Mouse (Mus musculus): ENCODE data around the gene Bcl6. TPM values are rescaled to one million over a fixed set of nuclear protein-coding genes. Genes with fewer than 3 reads are reported as not detected.

Gene Bcl6
- polyA plus RNA-seq, 1 experiment from 2014 or later = 0.11 TPM

- Histone ChIP-seq H3K9ac (ENCODE audit: low read length) (no peak overlapping the region), H3K4me3 (ENCODE audit: low read depth, low read length) (peak overlapping the region; percentile 29), H3K27ac (ENCODE audit: low read depth, low read length) (no peak overlapping the region), H3K4me1 (ENCODE audit: control insufficient read depth, insufficient read depth, low read length) (peaks cover 22% of the 10 kb centered on the region), H3K27me3 (ENCODE audit: control insufficient read depth, insufficient read depth, low read length) (peaks cover 44% of the 10 kb centered on the region), H3K36me3 (ENCODE audit: control insufficient read depth, insufficient read depth, low read length) (no peaks in the 10 kb centered on the region), H3K9me3 (ENCODE audit: control insufficient read depth, low read length) (no peaks in the 10 kb centered on the region), H3K4me2 (peak overlapping the region; percentile 49)
- DNase-seq (ENCODE audit: low spot score, missing footprints) = peak; percentile 93
- WGBS = 2% methylated on average over 11 of the region's 11 CpGs
- no peak for ATAC-seq (ENCODE audit: low FRiP score)
Measured at GRCm38 (mm10) chr16:23980201-23980870, 8.3 kb downstream of the Bcl6 start.

DNA sequence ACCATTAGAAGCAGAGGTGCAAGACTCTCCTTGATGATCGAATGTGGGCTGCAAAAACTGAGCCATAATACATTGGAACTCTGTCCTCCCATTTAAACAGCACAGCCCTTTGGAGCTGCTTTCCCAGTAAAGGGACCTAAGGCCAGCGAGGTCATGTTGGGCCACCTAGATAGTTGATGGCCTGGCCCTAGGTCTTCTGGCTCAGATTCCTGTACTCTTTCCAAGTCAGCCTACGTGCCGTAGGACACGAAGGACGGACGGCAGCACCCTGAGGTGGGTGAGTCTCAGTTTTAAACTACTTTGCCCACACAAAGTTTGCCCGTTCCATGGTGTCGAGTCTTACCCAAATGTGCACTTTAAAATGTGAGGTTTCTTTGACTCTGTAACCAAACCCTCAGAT is 9.2 kb downstream of the Bcl6 start:
- DNase-seq (ENCODE audit: low spot score, missing footprints) (no peak), ATAC-seq (ENCODE audit: low FRiP score) (no peak)
- no peaks in the 10 kb centered on the region for H3K9me3 ChIP-seq (ENCODE audit: control insufficient read depth, low read length)
- H3K4me1 ChIP-seq (ENCODE audit: control insufficient read depth, insufficient read depth, low read length) = peaks cover 15% of the 10 kb centered on the region
- 84% methylated on average over 9 of the region's 9 CpGs for WGBS
- H3K9ac ChIP-seq (ENCODE audit: low read length) = no peak overlapping the region
- H3K27ac ChIP-seq (ENCODE audit: low read depth, low read length) = no peak overlapping the region
- H3K27me3 ChIP-seq (ENCODE audit: control insufficient read depth, insufficient read depth, low read length) = peaks cover 36% of the 10 kb centered on the region
- H3K36me3 ChIP-seq (ENCODE audit: control insufficient read depth, insufficient read depth, low read length) = no peaks in the 10 kb centered on the region
- H3K4me3 ChIP-seq (ENCODE audit: low read depth, low read length) = no peak overlapping the region
- no peak overlapping the region for H3K4me2 ChIP-seq

- Histone ChIP-seq H3K4me3 (ENCODE audit: low read depth, low read length) (no peak overlapping the region), H3K27me3 (ENCODE audit: control insufficient read depth, insufficient read depth, low read length) (peaks cover 30% of the 10 kb centered on the region), H3K36me3 (ENCODE audit: control insufficient read depth, insufficient read depth, low read length) (no peaks in the 10 kb centered on the region), H3K4me1 (ENCODE audit: control insufficient read depth, insufficient read depth, low read length) (peaks cover 14% of the 10 kb centered on the region), H3K4me2 (no peak overlapping the region), H3K9ac (ENCODE audit: low read length) (no peak overlapping the region), H3K9me3 (ENCODE audit: control insufficient read depth, low read length) (no peaks in the 10 kb centered on the region), H3K27ac (ENCODE audit: low read depth, low read length) (no peak overlapping the region)
- DNase-seq (ENCODE audit: low spot score, missing footprints) (no peak), ATAC-seq (ENCODE audit: low FRiP score) (no peak)
- 80% methylated on average over 4 of the region's 4 CpGs for WGBS
Measured at GRCm38 (mm10) chr16:23978495-23978894, 10.2 kb downstream of the Bcl6 start.

- Histone ChIP-seq H3K27me3 (ENCODE audit: control insufficient read depth, insufficient read depth, low read length) (peaks cover 30% of the 10 kb centered on the region), H3K4me2 (no peak overlapping the region), H3K4me3 (ENCODE audit: low read depth, low read length) (no peak overlapping the region), H3K27ac (ENCODE audit: low read depth, low read length) (no peak overlapping the region), H3K4me1 (ENCODE audit: control insufficient read depth, insufficient read depth, low read length) (peaks cover 12% of the 10 kb centered on the region), H3K9ac (ENCODE audit: low read length) (no peak overlapping the region), H3K36me3 (ENCODE audit: control insufficient read depth, insufficient read depth, low read length) (no peaks in the 10 kb centered on the region), H3K9me3 (ENCODE audit: control insufficient read depth, low read length) (no peaks in the 10 kb centered on the region)
- no peak for ATAC-seq (ENCODE audit: low FRiP score)
- WGBS = 88% methylated on average over 3 of the region's 3 CpGs
- DNase-seq (ENCODE audit: low spot score, missing footprints) = no peak
Measured at GRCm38 (mm10) chr16:23977732-23978131, 10.9 kb downstream of the Bcl6 start.

GRCm38 (mm10) chr16:23976196-23976595 is 12.5 kb downstream of the Bcl6 start:
- H3K36me3 ChIP-seq (ENCODE audit: control insufficient read depth, insufficient read depth, low read length) = no peaks in the 10 kb centered on the region
- peaks cover 7% of the 10 kb centered on the region for H3K4me1 ChIP-seq (ENCODE audit: control insufficient read depth, insufficient read depth, low read length)
- H3K4me2 ChIP-seq = no peak overlapping the region
- no peak overlapping the region for H3K9ac ChIP-seq (ENCODE audit: low read length)
- H3K27me3 ChIP-seq (ENCODE audit: control insufficient read depth, insufficient read depth, low read length) = peaks cover 20% of the 10 kb centered on the region
- H3K9me3 ChIP-seq (ENCODE audit: control insufficient read depth, low read length) = no peaks in the 10 kb centered on the region
- H3K27ac ChIP-seq (ENCODE audit: low read depth, low read length) = no peak overlapping the region
- ATAC-seq (ENCODE audit: low FRiP score) = no peak
- no peak overlapping the region for H3K4me3 ChIP-seq (ENCODE audit: low read depth, low read length)
- WGBS = 97% methylated on average over 2 of the region's 2 CpGs
- DNase-seq (ENCODE audit: low spot score, missing footprints) = no peak

GRCm38 (mm10) chr16:23973635-23974367 is 14.9 kb downstream of the Bcl6 start:
- H3K9ac ChIP-seq (ENCODE audit: low read length) = no peak overlapping the region
- H3K4me1 ChIP-seq (ENCODE audit: control insufficient read depth, insufficient read depth, low read length) = no peaks in the 10 kb centered on the region
- DNase-seq (ENCODE audit: low spot score, missing footprints) (peak; percentile 51), ATAC-seq (ENCODE audit: low FRiP score) (no peak)
- H3K27me3 ChIP-seq (ENCODE audit: control insufficient read depth, insufficient read depth, low read length) = no peaks in the 10 kb centered on the region; the same call in 1 of the 2 replicates
- H3K27ac ChIP-seq (ENCODE audit: low read depth, low read length) = no peak overlapping the region
- H3K36me3 ChIP-seq (ENCODE audit: control insufficient read depth, insufficient read depth, low read length) = no peaks in the 10 kb centered on the region
- no peak overlapping the region for H3K4me2 ChIP-seq
- no peak overlapping the region for H3K4me3 ChIP-seq (ENCODE audit: low read depth, low read length)
- 86% methylated on average over 9 of the region's 9 CpGs for WGBS
- no peaks in the 10 kb centered on the region for H3K9me3 ChIP-seq (ENCODE audit: control insufficient read depth, low read length)

DNA sequence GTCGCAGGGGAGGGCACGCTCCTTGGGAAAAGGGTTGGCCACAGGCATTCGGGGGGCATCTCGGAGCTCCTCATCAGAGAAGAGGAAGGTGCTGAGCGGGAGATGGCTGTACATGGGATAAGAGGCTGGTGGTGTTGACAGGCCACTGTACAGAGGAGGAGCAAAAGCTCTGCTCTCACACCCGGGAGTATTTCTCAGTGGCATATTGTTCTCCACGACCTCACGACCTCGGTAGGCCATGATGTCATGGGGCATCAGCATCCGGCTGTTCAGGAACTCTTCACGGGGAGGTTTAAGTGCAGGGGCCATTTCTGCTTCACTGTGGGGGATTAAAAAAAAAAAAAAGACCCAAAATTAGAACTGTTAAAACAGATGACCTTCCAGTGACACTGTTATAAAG is 15.8 kb downstream of the Bcl6 start:
- 75% methylated on average over 11 of the region's 11 CpGs for whole genome bisulfite sequencing
- H3K27ac ChIP-seq (ENCODE audit: low read depth, low read length) = no peak overlapping the region
- no peak overlapping the region for H3K9ac ChIP-seq (ENCODE audit: low read length)
- H3K4me1 ChIP-seq (ENCODE audit: control insufficient read depth, insufficient read depth, low read length) = no peaks in the 10 kb centered on the region
- H3K4me2 ChIP-seq = no peak overlapping the region
- ATAC-seq (ENCODE audit: low FRiP score) (no peak), DNase-seq (ENCODE audit: low spot score, missing footprints) (no peak)
- no peak overlapping the region for H3K4me3 ChIP-seq (ENCODE audit: low read depth, low read length)
- no peaks in the 10 kb centered on the region for H3K9me3 ChIP-seq (ENCODE audit: control insufficient read depth, low read length)
- no peaks in the 10 kb centered on the region for H3K36me3 ChIP-seq (ENCODE audit: control insufficient read depth, insufficient read depth, low read length)
- no peaks in the 10 kb centered on the region for H3K27me3 ChIP-seq (ENCODE audit: control insufficient read depth, insufficient read depth, low read length)

- H3K4me2 ChIP-seq = no peak overlapping the region
- no peaks in the 10 kb centered on the region for H3K9me3 ChIP-seq (ENCODE audit: control insufficient read depth, low read length)
- WGBS = 86% methylated on average over 20 of the region's 20 CpGs
- no peaks in the 10 kb centered on the region for H3K4me1 ChIP-seq (ENCODE audit: control insufficient read depth, insufficient read depth, low read length)
- H3K9ac ChIP-seq (ENCODE audit: low read length) = no peak overlapping the region
- no peaks in the 10 kb centered on the region for H3K27me3 ChIP-seq (ENCODE audit: control insufficient read depth, insufficient read depth, low read length)
- no peak overlapping the region for H3K27ac ChIP-seq (ENCODE audit: low read depth, low read length)
- DNase-seq (ENCODE audit: low spot score, missing footprints) = peak; percentile 72
- no peak for ATAC-seq (ENCODE audit: low FRiP score)
- no peak overlapping the region for H3K4me3 ChIP-seq (ENCODE audit: low read depth, low read length)
- H3K36me3 ChIP-seq (ENCODE audit: control insufficient read depth, insufficient read depth, low read length) = no peaks in the 10 kb centered on the region
Measured at GRCm38 (mm10) chr16:23972126-23972740, 16.4 kb downstream of the Bcl6 start.

GRCm38 (mm10) chr16:23969919-23970318 is 18.7 kb downstream of the Bcl6 start:
- Histone ChIP-seq H3K36me3 (ENCODE audit: control insufficient read depth, insufficient read depth, low read length) (no peaks in the 10 kb centered on the region), H3K4me2 (no peak overlapping the region), H3K9me3 (ENCODE audit: control insufficient read depth, low read length) (no peaks in the 10 kb centered on the region), H3K27ac (ENCODE audit: low read depth, low read length) (no peak overlapping the region), H3K27me3 (ENCODE audit: control insufficient read depth, insufficient read depth, low read length) (no peaks in the 10 kb centered on the region), H3K4me1 (ENCODE audit: control insufficient read depth, insufficient read depth, low read length) (no peaks in the 10 kb centered on the region; the same call in 1 of the 2 replicates), H3K4me3 (ENCODE audit: low read depth, low read length) (no peak overlapping the region), H3K9ac (ENCODE audit: low read length) (no peak overlapping the region)
- WGBS = 86% methylated on average over 14 of the region's 14 CpGs
- DNase-seq (ENCODE audit: low spot score, missing footprints) = peak; percentile 70
- ATAC-seq (ENCODE audit: low FRiP score) = no peak
